Mouse (Mus musculus): ENCODE measurements around the gene Pogz.

DNA sequence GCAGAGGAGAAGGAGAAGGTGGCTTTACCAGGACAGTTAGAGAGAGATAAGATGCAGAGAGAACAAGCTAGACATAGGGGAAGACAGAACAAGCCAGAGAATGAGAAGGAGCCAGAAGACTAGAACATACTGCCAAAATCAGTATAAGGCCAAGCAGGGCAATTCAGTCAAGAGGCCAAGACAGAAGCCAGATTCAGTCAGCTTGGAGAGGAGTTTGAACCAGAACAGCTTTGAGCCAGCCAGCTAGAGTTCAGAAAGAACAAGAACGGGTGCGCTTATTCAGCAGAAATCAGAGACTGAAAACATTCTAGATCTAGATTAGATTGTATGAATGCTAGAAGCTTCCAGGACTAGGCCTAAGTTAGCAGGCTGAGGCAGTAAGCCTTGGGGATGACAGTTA, 10.0 kb downstream of the Pogz start:
- TF ChIP-seq CTCF (conservative IDR thresholded peaks at IDR 0.05; ENCODE audit: low read length) = no peak
- no peak for TF ChIP-seq NANOG (IDR thresholded peaks at IDR 0.05; ENCODE audit: borderline replicate concordance, low read length)
- no peak for TF ChIP-seq POU5F1 (IDR thresholded peaks at IDR 0.05; ENCODE audit: borderline replicate concordance, low read length)
